Mouse (Mus musculus): Measurements from ENCODE around the gene Zbtb11.

- TF ChIP-seq CTCF (IDR thresholded peaks at IDR 0.05; ENCODE audit: low read depth) = no peak
- no peak for TF ChIP-seq EP300 (IDR thresholded peaks at IDR 0.05; ENCODE audit: low read depth)
Measured at GRCm38 (mm10) chr16:56027854-56028629, 54.4 kb downstream of the Zbtb11 start.

Measured in liver, postnatal 0 days (tissue).